Mouse (Mus musculus): ENCODE results near the gene Klf13. TPM values are rescaled to one million over a fixed set of nuclear protein-coding genes. Genes with fewer than 3 reads are reported as not detected.
A peak's percentile ranks its signal among the peaks of the same experiment; 100 is the strongest.

Gene Klf13
- total and polyA plus RNA-seq, 3 experiments: 1.7 to 9.7 (median 3.7) TPM

GRCm38 (mm10) chr7:63910225-63910624 is 28.5 kb downstream of the Klf13 start:
- TF ChIP-seq CTCF (conservative IDR thresholded peaks at IDR 0.05 in 1 of 2, IDR thresholded peaks at IDR 0.05 in 1 of 2; ENCODE audit: low read depth in 2 of 2, low read length in 2 of 2) (no peak), CHD1 (IDR thresholded peaks at IDR 0.05; ENCODE audit: low read depth, low read length) (no peak), ETS1 (conservative IDR thresholded peaks at IDR 0.05; ENCODE audit: low read depth, low read length) (no peak), ZKSCAN1 (IDR thresholded peaks at IDR 0.05; ENCODE audit: borderline replicate concordance, low read depth, low read length) (no peak), RAD21 (IDR thresholded peaks at IDR 0.05; ENCODE audit: low read depth, low read length) (no peak), MEF2A (IDR thresholded peaks at IDR 0.05; ENCODE audit: borderline replicate concordance, low read depth, low read length) (no peak), ZMIZ1 (IDR thresholded peaks at IDR 0.05; ENCODE audit: low read depth, low read length) (no peak), MYC (IDR thresholded peaks at IDR 0.05; ENCODE audit: low read depth, low read length) (0 out of 2 replicates have a peak, but pooled peaks have one; percentile 41), MAZ (IDR thresholded peaks at IDR 0.05; ENCODE audit: low read depth, low read length) (no peak), BHLHE40 (IDR thresholded peaks at IDR 0.05; ENCODE audit: low read depth, low read length) (peak; percentile 39), KAT2A (IDR thresholded peaks at IDR 0.05; ENCODE audit: insufficient replicate concordance, low read length) (no peak), ZC3H11A (IDR thresholded peaks at IDR 0.05; ENCODE audit: low read depth, low read length) (no peak), NELFE (IDR thresholded peaks at IDR 0.05; ENCODE audit: low read depth, low read length) (no peak), UBTF (IDR thresholded peaks at IDR 0.05; ENCODE audit: low read depth, low read length) (no peak), TCF12 (IDR thresholded peaks at IDR 0.05; ENCODE audit: low read depth, low read length) (no peak), PAX5 (IDR thresholded peaks at IDR 0.05; ENCODE audit: low read length) (no peak), E2F4 (IDR thresholded peaks at IDR 0.05; ENCODE audit: insufficient replicate concordance, low read depth, low read length) (no peak)
- dilution Hi-C loops (cut with MboI; ENCODE audit: extremely low pct_ligation_motif_present, extremely low pct_unique_long_range_greater_than_20kb, low sequenced_read_pairs): no loop called here
- no peaks in the 10 kb centered on the region for H3K36me3 ChIP-seq (replicated peaks in 1 of 2; ENCODE audit: control insufficient read depth in 1 of 2, insufficient read depth in 1 of 2, low read length in 1 of 2)
- peak overlapping the region; percentile 52; the same call in 1 of the 2 replicates for H3K4me2 ChIP-seq (ENCODE audit: insufficient read depth, low read depth, poor library complexity, severe bottlenecking)
- H3K9ac ChIP-seq (ENCODE audit: insufficient read depth, low read depth): peak overlapping the region; percentile 40; the same call in 1 of the 2 replicates
- H3K4me1 ChIP-seq (ENCODE audit: control insufficient read depth in 1 of 2, insufficient read depth in 2 of 2): peaks cover 29 to 71% of the 10 kb centered on the region in 2 experiments
- in situ Hi-C loops (cut with MboI; ENCODE audit: low pct_ligation_motif_present, low pct_unique_long_range_greater_than_20kb, low sequenced_read_pairs): no loop called here
- H3K79me2 ChIP-seq (replicated peaks; ENCODE audit: control insufficient read depth, extremely low read depth, insufficient read depth, poor library complexity, severe bottlenecking): peaks cover 8% of the 10 kb centered on the region
- no peaks in the 10 kb centered on the region for H3K9me3 ChIP-seq (replicated peaks; ENCODE audit: low read length)
- no peaks in the 10 kb centered on the region for H3K27me3 ChIP-seq (replicated peaks)
- peak overlapping the region in 1 of 3 experiments; percentile 1 for H3K4me3 ChIP-seq (replicated peaks in 1 of 3; ENCODE audit: low read depth in 2 of 3, low read length in 2 of 3, poor library complexity in 1 of 3)
- H3K27ac ChIP-seq (ENCODE audit: insufficient read depth, low read depth): peak overlapping the region; percentile 100
- DNase-seq (ENCODE audit: extremely low read depth): no peak

GRCm38 (mm10) chr7:63908496-63909285 is 30.0 kb downstream of the Klf13 start:
- Histone ChIP-seq H3K36me3 (replicated peaks in 1 of 2; ENCODE audit: control insufficient read depth in 1 of 2, insufficient read depth in 1 of 2, low read length in 1 of 2) (no peaks in the 10 kb centered on the region), H3K9ac (ENCODE audit: insufficient read depth, low read depth) (no peak overlapping the region), H3K27ac (ENCODE audit: insufficient read depth, low read depth) (no peak overlapping the region), H3K79me2 (replicated peaks; ENCODE audit: control insufficient read depth, extremely low read depth, insufficient read depth, poor library complexity, severe bottlenecking) (peaks cover 15% of the 10 kb centered on the region), H3K27me3 (replicated peaks) (no peaks in the 10 kb centered on the region), H3K9me3 (replicated peaks; ENCODE audit: low read length) (no peaks in the 10 kb centered on the region), H3K4me3 (replicated peaks in 1 of 3; ENCODE audit: low read depth in 2 of 3, low read length in 2 of 3, poor library complexity in 1 of 3) (no peak overlapping the region), H3K4me2 (ENCODE audit: insufficient read depth, low read depth, poor library complexity, severe bottlenecking) (no peak overlapping the region), H3K4me1 (ENCODE audit: control insufficient read depth in 1 of 2, insufficient read depth in 2 of 2) (peaks cover 31 to 78% of the 10 kb centered on the region in 2 experiments)
- dilution Hi-C loops (cut with MboI; ENCODE audit: extremely low pct_ligation_motif_present, extremely low pct_unique_long_range_greater_than_20kb, low sequenced_read_pairs) (no loop called here), in situ Hi-C loops (cut with MboI; ENCODE audit: low pct_ligation_motif_present, low pct_unique_long_range_greater_than_20kb, low sequenced_read_pairs) (no loop called here)
- TF ChIP-seq MEF2A (IDR thresholded peaks at IDR 0.05; ENCODE audit: borderline replicate concordance, low read depth, low read length) (no peak), MAX (IDR thresholded peaks at IDR 0.05; ENCODE audit: low read length) (no peak), PAX5 (IDR thresholded peaks at IDR 0.05; ENCODE audit: low read length) (no peak), EP300 (IDR thresholded peaks at IDR 0.05; ENCODE audit: low read length) (no peak), POLR2A (IDR thresholded peaks at IDR 0.05; ENCODE audit: low read depth, low read length) (no peak), MAZ (IDR thresholded peaks at IDR 0.05; ENCODE audit: low read depth, low read length) (no peak), MAFK (IDR thresholded peaks at IDR 0.05; ENCODE audit: insufficient replicate concordance, low read length) (no peak), JUND (conservative IDR thresholded peaks at IDR 0.05; ENCODE audit: low read depth, low read length) (no peak), CTCF (conservative IDR thresholded peaks at IDR 0.05 in 1 of 2, IDR thresholded peaks at IDR 0.05 in 1 of 2; ENCODE audit: low read depth in 2 of 2, low read length in 2 of 2) (no peak), USF2 (conservative IDR thresholded peaks at IDR 0.05; ENCODE audit: low read depth, low read length) (no peak), TBP (conservative IDR thresholded peaks at IDR 0.05; ENCODE audit: low read depth, low read length) (no peak), CHD2 (IDR thresholded peaks at IDR 0.05; ENCODE audit: low read length) (no peak), KAT2A (IDR thresholded peaks at IDR 0.05; ENCODE audit: insufficient replicate concordance, low read length) (no peak), CHD1 (IDR thresholded peaks at IDR 0.05; ENCODE audit: low read depth, low read length) (no peak), E2F4 (IDR thresholded peaks at IDR 0.05; ENCODE audit: insufficient replicate concordance, low read depth, low read length) (no peak), ELF1 (IDR thresholded peaks at IDR 0.05; ENCODE audit: low read depth, low read length) (no peak), RAD21 (IDR thresholded peaks at IDR 0.05; ENCODE audit: low read depth, low read length) (no peak)
- DNase-seq (ENCODE audit: extremely low read depth): no peak

Measured in CH12.LX (cell line).